Mouse (Mus musculus) bone marrow, adult 2 months (tissue): ENCODE measurements around the gene Dock8. TPM values are rescaled to one million over a fixed set of nuclear protein-coding genes. Genes with fewer than 3 reads are reported as not detected.
"Not testable (repeated sequence)": the region's sequence is repeated elsewhere in the genome, so short reads cannot be mapped to it uniquely, and the experiment has no call there.

Experiments
- H3K27ac ChIP-seq: fragments of 200-500 bp; 2 replicates; pipeline ENCODE4 v1.5.1; 2012; ENCODE audit warnings: low read depth, mild to moderate bottlenecking, control low read depth, inconsistent platforms, low read length; ENCODE audit not compliant: control insufficient read depth, poor library complexity, insufficient read depth
- H3K4me1 ChIP-seq: fragments of 200-500 bp; 2 replicates; pipeline ENCODE4 v1.6.1; 2011; ENCODE audit warnings: low read length; ENCODE audit not compliant: control insufficient read depth, insufficient read depth
- H3K4me3 ChIP-seq: fragments of 200-500 bp; replicated peaks from 2 replicates; pipeline ENCODE3; 2011; ENCODE audit warnings: mild to moderate bottlenecking, low read depth, low read length, control low read depth; ENCODE audit not compliant: control insufficient read depth
- CTCF ChIP-seq: fragments of 200-500 bp; IDR thresholded peaks from 2 replicates; pipeline ENCODE4 v1.5.1; 2011; ENCODE audit warnings: low read length, control low read depth; ENCODE audit not compliant: control insufficient read depth, insufficient read depth
- POLR2A ChIP-seq: fragments of 200-500 bp; IDR thresholded peaks from 2 replicates; pipeline ENCODE4 v1.6.1; 2011; ENCODE audit warnings: low read depth, mild to moderate bottlenecking, control low read depth, low read length, borderline replicate concordance; ENCODE audit not compliant: control insufficient read depth
- WGBS: fragments of 180-500 bp; shearing (Covaris S2); methylation state at CpG from one replicate; pipeline ENCODE4 v1.1.7; 2018; 5-methylcytosine and 5-hydroxymethylcytosine counted together
- polyA plus RNA-seq: library from polyadenylated mRNA; stranded (reverse); fragments of >200 nt; gene quantifications from 2 replicates; pipeline ENCODE4 v1.2.4, GENCODE M21; 2011; ENCODE audit warnings: low replicate concordance; ENCODE audit not compliant: missing spikeins, insufficient read depth, insufficient read length

Gene Dock8
- polyA plus RNA-seq, 1 experiment: 40.8 TPM

GRCm38 (mm10) chr19:25003810-25004209, 4.5 kb downstream of the Dock8 start:
- Histone ChIP-seq H3K4me1 (peaks cover 7% of the 10 kb centered on the region), H3K4me3 (no peak overlapping the region), H3K27ac (no peak overlapping the region)
- no peak for TF ChIP-seq POLR2A
- no peak for TF ChIP-seq CTCF
- WGBS: 71% methylated on average over 4 of the region's 4 CpGs

GRCm38 (mm10) chr19:25006686-25007085, 7.4 kb downstream of the Dock8 start:
- WGBS: 29% methylated on average over 1 of the region's 1 CpGs
- Histone ChIP-seq H3K4me3 (no peak overlapping the region), H3K27ac (no peak overlapping the region), H3K4me1 (peaks cover 7% of the 10 kb centered on the region)
- TF ChIP-seq CTCF: no peak
- no peak for TF ChIP-seq POLR2A

GRCm38 (mm10) chr19:25008509-25008908, 9.2 kb downstream of the Dock8 start:
- H3K4me3 ChIP-seq: no peak overlapping the region
- TF ChIP-seq CTCF (no peak), POLR2A (no peak)
- H3K27ac ChIP-seq: no peak overlapping the region
- H3K4me1 ChIP-seq: peaks cover 7% of the 10 kb centered on the region
- WGBS: 51% methylated on average over 2 of the region's 2 CpGs

DNA sequence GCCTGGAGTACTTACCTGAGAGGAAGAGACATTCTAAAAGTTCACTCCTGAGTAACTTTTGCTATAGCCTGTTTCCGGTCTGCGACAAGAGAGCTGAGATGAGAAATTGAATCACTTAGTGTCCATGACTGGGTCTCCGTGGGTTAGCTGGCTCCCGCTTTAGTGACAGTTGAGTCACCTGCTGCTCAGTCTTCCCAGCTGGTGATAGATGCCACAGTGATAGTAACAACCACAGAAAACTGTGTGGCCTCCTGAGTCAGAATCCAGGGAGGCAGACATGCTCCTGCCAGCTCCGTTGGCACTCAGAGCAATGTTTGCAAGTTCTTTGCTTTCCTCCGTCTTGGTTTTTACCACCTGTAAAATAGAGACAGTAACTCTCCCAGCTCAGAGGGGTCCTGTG, 23.4 kb downstream of the Dock8 start:
- 77% methylated on average over 6 of the region's 6 CpGs for WGBS
- Histone ChIP-seq H3K4me3 (no peak overlapping the region), H3K27ac (no peak overlapping the region), H3K4me1 (peaks cover 3% of the 10 kb centered on the region)
- TF ChIP-seq CTCF (no peak), POLR2A (no peak)

DNA sequence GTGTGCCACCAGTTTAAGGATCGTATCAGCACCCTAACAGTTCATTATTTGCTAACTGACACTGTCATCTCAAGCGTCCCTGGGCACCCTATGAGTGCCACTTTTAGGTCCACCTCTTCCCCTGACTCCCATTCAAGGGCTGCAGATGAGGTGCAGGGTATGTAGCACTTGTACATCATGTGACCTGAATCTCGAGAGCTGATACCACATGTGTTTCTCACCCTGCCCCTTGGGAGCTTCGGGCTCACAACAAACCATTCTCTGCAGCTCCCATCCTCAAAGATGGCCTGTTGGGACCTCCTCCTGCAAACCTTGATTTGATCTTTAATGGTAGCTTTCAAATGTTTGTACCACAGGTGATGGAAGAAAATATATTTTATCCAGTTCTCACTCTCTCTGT, 32.4 kb downstream of the Dock8 start:
- TF ChIP-seq POLR2A (no peak), CTCF (no peak)
- WGBS: 64% methylated on average over 4 of the region's 4 CpGs

GRCm38 (mm10) chr19:25033008-25033407, 33.7 kb downstream of the Dock8 start:
- WGBS: 85% methylated on average over 9 of the region's 18 CpGs
- not testable (repeated sequence) for H3K27ac ChIP-seq, H3K4me3 ChIP-seq, H3K4me1 ChIP-seq

More for the DNA sequence above, 32.4 kb downstream of the Dock8 start:
- Histone ChIP-seq H3K4me3 (no peak overlapping the region), H3K27ac (no peak overlapping the region), H3K4me1 (peaks cover 2% of the 10 kb centered on the region; the same call in 1 of the 2 replicates)

DNA sequence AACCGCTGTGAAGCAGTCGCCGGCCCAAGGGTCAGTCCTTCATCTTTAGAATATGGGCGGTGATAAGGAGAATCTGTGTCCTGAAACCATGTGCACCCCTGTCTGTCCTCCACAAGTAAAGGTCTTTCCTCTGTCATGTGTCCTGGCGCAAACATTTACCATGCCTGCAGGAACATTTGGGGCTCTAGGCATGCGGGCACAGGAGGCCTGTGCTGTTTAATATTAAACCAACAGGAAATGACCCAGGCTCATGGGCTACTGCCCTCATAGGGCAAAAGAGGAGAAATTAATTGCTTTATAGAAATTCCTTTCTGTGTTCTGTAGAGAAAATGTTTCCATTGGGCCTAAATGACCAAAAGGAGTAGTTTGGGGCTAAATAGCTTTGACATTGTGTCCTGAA, 36.5 kb downstream of the Dock8 start:
- TF ChIP-seq CTCF: no peak
- TF ChIP-seq POLR2A: no peak
- peaks cover 2% of the 10 kb centered on the region; the same call in 1 of the 2 replicates for H3K4me1 ChIP-seq
- WGBS: 82% methylated on average over 6 of the region's 6 CpGs
- H3K4me3 ChIP-seq: no peak overlapping the region
- H3K27ac ChIP-seq: no peak overlapping the region

DNA sequence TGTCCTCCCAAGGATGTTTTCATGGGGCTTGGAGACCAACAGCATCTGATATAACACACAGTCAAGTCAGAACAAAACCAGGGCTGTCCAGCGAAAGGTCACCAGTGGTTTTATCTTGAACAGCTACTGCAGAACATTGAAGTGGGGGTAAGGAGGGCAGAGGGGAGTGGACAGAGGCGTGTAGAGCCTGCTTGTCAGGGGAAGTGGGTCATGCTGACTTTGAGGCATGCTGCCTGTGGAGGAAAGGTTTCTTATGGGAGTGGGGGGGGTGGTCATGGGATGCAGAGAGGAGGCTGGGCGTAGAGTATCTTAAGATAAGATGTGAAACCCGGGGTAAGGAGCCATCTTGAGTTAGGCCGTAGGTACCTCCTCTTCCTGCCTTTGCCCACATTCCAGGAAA, 37.5 kb downstream of the Dock8 start:
- Histone ChIP-seq H3K4me1 (peaks cover 2% of the 10 kb centered on the region; the same call in 1 of the 2 replicates), H3K27ac (no peak overlapping the region), H3K4me3 (no peak overlapping the region)
- TF ChIP-seq POLR2A (no peak), CTCF (no peak)
- 52% methylated on average over 5 of the region's 5 CpGs for WGBS

DNA sequence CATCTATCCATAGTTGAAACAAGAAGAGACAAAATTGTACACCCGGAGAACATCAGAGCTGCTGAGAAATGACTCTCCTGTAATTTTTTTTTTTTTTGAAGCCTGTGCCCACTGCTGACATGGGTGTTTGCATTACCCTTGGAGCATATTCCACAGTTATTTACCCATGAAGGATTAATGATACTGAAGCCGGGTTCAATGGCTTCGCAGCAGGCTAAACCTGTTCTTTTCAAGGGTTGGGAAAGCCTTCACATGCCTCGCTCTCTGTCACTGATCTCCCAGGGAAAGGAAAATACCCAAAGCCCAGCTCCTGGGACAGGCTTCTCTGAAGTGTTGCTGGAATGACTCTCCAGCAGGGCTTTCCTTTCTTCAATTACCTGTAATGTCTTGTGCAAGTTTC, 37.9 kb downstream of the Dock8 start:
- no peak overlapping the region for H3K4me3 ChIP-seq
- H3K27ac ChIP-seq: no peak overlapping the region
- peaks cover 2% of the 10 kb centered on the region; the same call in 1 of the 2 replicates for H3K4me1 ChIP-seq
- WGBS: 91% methylated on average over 4 of the region's 4 CpGs
- TF ChIP-seq CTCF (no peak), POLR2A (no peak)

DNA sequence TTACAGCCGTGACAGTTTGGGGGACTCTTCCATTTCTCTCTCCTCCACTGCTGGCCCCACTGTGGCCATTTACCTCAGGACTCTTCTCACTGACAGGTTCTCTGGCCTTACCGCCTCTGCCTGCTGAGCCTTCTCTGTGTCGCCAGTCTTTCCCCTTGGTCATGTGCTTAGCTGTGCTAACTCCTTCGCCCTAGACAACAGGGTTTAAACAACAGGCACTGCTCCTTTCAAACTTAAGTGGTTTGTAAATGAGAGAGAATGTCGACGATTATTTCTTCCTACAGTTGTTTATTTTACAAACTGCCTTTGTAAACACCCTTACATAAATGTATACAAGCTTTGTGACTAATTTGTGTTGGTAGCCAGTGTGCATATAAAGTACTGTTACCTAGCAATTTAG, 39.0 kb downstream of the Dock8 start:
- peaks cover 2% of the 10 kb centered on the region; the same call in 1 of the 2 replicates for H3K4me1 ChIP-seq
- H3K4me3 ChIP-seq: no peak overlapping the region
- TF ChIP-seq CTCF (no peak), POLR2A (no peak)
- 66% methylated on average over 6 of the region's 6 CpGs for WGBS
- no peak overlapping the region for H3K27ac ChIP-seq
